Mouse (Mus musculus) retina, embryonic 14.5 days (tissue): ENCODE measurements around the gene Adrb1.
A peak's percentile ranks its signal among the peaks of the same experiment; 100 is the strongest.

Experiments used
- DNase-seq: peaks from one replicate; pipeline ENCODE4 v3.0.0-alpha.2; 2015; ENCODE audit warnings: low spot score

Adrb1 gene

DNA sequence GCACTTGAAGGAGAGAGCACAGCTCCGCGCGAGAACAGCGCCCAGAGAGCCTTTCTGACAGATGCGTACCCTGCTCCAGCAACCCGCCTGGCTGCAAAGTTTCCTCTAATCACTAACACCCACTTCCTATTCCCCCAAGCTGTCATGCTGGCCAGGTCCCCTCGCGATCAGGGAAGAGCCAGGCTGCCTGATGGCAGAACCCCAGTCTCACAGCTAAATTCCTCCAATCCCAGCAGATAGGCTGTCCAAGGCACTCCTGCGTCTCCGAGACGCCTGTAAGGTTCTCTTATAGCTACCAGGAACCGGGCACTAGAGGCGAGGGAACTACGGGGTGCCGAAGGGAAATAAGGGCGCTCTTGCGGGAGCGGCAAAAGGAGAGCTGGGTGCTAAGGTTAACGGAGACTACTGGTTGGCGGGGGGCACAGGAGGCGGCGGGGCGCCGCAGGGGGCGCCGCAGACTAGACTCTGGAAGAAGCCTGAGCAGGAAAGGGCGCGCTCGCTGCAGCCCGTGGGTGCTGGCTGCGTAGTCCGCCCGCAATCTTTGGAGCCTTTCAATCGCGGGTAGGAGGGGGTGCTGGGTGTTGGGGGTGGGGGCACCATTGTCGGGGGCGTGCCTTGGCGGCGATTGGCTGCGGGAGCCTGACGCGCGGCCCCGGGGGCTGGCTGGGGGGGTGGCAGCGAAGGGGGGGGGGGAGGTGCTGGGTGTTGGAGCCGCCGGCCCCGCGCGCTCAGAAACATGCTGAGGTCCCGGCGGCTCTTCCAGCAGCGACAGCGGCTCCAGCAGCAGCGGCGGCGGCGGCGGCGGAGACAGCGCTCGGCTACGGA is at the start of gene Adrb1:
Gene Adrb1 (plus strand): TSS at position 813 of the 825 bp plus-strand sequence.
- DNase-seq = peak; percentile 44

DNA sequence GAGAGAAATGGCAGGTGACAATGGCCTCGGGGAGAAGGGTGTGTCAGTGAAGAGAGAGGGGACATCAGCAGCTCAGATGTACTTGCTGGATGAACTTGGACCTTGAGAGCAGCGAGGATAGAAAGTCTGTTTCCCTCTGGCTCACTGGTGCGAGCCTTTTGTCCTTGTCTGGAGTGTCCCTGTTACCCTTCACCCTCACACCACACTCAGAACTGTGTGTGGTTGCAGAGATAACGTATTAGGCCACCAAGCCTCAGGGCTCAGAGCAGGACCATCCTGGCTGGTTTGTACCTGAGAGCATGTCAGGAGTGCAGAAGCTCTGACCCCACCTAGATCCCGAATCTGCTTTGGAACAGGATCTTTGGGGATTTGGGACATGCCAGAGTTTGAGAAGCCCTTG is 46.3 kb upstream of the Adrb1 start:
- no peak for DNase-seq

DNA sequence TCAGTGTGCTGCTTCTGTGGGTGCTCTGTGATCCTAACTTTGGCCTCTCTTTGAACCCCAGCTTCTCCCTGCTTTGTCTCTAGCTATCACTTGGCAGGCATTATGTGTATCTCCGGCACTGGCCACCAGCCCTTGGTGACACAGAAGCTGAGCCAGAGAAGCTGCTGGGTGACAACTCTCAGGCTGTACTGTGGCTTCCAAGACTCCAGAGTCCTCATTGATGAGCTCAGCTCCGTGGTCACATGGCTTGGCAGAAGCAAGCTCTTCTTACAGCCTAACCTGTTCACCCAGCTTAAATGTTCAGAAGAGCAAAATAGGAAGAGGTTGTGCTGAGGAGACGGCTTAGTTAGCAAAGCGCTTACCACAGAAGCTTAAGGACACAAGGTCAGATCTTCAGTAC is 45.5 kb upstream of the Adrb1 start:
- no peak for DNase-seq

DNA sequence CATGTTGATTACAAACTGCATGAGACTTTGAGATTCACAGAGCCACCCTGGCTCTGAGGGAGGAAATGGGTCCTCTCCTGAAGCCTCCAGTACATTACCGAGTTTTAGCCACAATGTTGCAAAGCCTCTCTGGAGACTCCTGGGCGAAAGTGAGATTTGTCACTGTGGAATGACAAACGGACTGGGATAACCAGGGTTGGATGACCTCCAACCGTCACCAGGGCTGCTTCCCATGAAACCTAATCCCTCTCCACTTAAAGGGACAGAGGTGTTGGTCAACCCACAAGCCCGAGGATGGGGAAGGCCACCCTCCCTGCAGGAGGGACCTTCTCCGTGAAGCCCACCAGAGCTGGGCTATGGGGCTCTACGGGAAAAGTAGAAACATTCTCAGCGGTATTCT is 44.4 kb upstream of the Adrb1 start:
- no peak for DNase-seq

DNA sequence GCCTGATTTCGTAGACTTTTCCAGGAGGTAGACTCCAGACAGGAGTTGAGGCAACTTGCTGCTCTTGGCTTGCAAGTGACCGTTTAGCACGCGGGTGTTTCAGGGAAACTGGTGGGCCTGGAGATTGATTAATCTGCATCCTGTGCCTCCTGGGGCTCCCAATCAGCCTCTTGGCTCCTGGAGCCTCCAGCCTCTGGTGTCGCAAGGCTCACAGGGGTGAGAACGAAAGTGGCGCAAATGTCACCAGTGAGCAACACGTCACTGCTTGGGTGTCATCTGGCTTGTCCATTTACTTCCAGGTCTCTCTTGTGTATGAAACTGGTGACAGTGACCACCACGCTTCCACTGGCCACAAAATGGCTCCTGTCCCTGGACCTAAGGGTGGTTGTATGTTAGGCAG is 43.5 kb upstream of the Adrb1 start:
- no peak for DNase-seq

DNA sequence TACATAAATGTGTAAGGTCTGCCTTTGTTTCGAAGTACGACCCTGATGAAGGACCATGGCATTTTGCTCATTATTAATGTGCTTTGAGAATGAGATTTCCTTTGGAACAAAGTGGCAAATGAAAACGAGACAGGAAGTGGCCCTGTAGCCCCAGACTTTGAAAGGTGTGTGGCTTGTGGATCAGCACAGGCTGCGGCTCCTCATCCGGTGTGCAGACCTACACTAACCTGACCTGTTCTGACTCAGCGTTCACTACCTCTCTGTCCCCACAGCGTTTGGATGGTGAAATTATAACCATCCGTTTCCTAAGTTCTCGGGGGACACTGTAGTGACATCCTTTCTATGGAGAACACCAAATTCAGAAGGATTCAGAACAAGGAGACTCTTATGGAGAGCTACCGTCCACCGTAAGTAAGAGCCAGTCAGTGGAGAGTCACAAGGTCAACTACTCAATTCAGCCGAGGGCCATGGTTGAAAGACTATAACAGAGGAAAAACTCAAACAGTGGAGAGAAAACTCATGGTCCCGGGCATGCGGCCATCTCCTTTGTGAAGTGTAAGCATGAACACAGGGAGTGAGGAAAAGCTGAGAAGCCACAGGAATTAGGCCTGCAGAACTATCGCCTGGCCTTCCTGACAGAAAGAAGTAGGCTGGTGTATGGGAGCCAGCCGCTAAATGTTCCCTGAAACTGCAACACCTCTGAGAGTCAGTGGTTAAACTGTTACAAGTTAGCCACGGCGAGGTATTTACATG is 42.6 kb upstream of the Adrb1 start:
- no peak for DNase-seq

DNA sequence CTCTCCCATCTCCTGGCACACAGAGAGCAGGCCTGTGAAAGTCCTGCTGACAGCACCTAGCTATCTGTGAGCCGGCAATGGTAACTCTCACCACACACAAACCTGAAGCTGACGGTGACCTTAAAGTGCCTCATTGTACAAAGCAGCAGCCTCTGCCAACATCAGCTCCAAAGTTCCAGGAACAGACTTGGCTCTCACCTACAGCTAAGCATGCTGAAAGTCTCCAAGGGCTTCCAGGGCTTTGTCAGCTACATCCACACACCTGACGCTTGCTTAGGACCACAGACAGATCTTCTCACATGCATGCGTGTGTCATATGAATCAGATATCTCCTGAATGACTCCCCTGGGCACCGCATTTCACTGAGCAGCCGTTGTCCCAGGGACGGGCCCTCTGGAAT is 42.0 kb upstream of the Adrb1 start:
- no peak for DNase-seq

DNA sequence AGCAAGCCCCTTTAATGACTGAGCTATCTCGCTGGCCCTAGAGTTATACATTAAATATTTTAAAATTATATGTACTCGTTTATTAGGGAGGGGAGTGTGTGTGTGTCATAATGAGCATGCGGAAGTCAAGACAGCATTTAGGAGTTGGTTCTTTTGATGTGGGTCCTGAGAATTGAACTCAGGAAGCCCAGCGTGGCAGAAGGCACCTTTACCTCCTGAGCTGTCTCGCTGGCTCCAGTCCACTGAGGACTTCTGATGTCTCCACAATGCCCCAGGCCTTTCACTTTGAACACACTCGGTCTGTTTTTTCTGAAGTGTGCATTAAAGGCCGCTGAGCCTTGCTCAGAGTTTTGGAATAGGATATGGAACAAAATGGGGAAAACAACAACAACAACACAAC is 39.7 kb upstream of the Adrb1 start:
- no peak for DNase-seq

DNA sequence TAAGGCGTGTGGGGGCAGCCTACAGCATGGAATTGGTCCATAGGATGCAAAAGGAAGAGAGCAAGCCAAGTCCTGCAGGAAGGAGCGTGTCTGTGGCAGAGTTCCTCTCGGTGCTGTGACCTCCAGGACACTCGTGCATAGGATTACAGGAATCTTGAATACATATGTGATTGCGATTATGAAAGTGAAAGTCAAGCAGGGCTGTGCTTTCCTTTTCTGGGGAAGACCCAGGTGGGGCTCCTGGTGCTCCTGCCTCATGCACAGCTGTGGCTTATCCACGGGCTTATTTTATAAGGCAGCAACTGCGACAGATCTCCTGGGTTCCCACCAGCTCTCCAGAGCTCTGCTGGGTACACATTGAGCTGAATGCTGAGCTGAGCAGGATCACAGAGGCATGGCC is 39.2 kb upstream of the Adrb1 start:
- no peak for DNase-seq

DNA sequence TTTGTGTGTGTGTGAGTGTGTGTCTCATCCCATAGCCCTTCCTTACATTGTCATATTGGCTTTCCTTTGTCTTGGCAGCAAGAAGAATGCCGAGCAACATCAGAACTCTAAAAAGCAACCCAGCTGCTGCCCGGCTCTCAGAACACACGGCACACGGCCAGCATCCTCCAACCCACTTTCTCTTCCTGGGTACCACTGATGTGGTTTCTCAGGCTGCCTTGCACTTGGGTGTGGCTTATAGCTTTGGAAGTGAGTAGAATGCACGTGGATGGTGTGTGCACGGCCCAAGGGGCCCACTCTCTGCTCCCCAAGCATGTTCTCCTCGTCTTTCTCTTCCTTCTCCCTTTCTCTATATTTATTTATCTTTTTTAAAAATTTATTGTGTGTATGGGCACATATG is 36.5 kb upstream of the Adrb1 start:
- DNase-seq = no peak

DNA sequence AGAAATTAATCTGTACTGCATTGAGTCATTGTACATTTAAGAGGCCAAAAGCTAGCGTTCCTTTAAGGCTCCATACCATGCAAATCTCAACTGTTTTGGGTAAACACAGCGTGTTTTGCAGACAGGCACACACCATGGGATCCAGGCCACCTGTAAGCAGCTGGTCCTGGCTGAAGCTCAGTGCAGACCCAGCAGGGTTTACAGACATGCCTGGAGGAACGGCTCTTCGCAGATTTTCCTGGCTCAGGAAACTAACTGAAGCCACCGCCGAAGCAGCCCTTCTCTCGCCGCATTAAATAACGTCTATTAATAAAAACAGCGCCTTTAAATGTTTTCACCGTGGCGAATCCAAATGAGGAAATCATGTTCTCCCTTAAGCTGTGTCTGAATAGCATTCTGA is 35.8 kb upstream of the Adrb1 start:
- no peak for DNase-seq

DNA sequence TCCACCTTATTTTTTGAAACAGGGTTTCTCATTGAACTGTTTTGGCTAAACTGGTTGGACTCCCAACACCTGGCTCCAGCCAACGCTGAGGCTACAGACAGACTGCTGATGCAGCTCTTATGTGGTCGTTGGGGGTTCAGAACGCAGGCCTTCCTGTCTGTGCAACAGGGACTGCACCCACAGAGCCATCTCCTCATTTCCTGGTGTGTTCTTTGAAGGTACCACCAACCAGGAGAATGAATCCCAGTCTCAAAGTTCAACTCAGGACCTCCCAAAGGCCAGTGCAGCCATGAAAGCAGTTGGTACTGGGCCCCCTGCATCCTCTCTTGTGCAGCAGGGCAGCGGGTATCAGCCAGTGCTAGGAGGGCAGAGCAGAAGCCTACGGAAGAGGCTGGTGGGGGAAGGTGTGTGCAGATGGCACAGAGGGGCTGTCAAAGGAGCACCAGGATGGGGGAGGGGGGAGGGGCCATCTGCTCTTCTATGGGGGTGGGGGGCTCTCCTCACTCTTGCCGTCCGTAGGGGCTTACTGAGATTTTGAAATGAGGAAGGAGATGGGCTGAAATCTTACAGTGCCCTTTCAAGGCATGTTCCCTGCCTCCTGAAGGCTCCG is 34.9 kb upstream of the Adrb1 start:
- DNase-seq = no peak

DNA sequence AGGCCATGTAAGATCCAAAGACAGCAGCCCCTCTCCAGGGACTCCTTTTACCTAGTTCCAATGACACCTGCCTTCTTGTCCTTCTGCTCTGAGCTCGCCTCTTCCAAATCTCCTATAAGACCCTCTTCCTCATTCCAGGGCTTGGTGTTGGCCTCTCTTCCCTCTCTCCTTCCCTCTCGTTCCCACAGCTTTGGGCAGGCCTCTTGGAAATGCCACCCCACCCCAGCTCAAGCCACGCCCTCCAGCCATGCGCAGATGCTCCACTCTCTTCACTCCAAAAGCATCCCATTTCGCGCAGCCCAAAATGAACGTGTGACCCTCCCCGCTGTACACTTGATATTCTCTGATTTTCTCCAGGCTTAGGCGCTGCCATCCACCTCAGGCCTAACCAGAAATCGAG is 34.3 kb upstream of the Adrb1 start:
- no peak for DNase-seq

DNA sequence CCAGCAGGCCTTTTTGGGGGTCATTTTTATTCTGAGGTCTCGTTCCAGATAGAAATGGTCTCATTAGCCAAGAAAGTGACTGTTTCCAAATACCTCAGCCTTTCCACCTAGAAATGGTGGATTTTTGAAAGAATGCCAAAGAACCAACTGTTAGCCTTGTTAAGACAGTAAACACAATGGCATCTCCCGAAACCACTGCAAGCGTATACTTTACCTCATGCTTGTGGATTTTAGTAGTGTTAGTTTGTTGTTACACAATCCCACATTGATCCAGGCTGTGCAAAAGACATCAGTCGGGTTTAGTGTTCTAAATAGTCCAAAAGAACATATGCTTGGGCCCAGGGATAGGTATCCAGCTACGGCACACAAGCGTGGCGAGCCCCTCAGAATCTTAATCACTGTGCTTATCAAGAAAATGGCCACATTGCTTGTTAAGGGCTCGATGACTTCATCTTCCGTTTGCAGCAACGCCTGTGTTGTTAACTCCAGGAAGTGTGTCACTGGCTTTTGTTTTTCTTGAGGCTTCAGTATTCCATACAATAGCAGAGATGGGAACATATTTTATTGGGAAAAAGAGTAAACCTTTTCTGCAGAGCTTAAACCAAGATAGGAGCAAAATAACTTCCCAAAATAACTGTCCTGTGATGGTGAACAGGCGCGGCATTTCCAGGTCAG is 33.2 kb upstream of the Adrb1 start:
- no peak for DNase-seq

DNA sequence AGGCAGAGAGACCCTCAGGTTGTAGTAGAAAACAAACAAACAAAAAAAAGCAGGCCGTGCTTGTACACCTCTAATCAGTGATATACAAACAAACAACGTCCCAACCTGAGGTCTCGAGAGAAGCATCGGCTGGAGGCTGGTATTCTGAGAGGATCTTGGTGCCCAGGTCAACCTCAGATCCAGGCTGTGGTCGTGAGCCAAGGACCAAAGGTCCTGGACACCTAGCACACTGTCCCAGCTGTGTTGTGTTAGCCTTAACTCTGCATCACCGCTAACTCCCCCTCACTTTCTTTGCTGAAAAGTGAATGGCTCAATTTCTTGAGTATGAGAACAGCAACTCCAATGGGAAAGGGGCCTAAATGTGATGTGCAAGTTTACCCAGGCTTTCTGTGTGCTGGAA is 32.5 kb upstream of the Adrb1 start:
- no peak for DNase-seq

DNA sequence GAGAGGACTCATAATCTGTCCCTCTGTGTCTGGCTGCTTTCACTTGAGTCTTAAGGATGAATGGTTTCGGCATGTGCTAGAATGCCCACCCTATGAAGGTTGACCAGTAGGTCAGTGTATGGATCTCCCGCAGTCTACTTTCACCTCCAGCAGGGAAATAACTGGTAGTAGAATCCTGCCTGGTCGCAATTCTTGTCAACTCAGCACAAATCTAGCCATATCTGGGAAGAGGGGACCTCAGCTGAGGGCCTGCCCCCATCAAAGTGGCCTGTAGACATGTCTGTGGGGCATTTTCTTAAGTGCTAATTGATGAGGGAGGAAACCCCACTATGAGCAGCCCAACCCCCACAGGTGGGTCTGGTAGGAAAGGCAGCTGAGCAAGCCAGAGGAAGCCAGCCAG is 30.9 kb upstream of the Adrb1 start:
- no peak for DNase-seq

DNA sequence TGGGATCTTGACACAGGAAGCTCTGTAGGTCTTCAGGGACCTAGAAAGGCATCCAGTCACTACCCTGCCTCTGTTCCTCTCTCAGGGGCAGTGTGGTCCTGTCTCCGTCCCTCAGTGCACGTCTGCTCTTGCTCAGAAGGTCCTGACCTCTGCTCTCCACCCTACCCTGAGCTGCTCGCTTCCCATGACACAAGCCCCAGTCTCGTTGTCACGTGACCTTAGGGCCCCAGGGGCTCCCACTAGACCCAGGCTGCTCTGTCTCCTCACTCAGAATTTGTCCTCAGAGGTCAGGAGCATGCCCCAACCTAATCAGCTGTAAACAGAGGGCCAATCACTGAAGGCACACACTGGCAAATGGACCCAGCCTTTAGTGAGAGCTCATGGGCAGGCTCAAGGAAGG is 29.5 kb upstream of the Adrb1 start:
- DNase-seq = peak; percentile 33

DNA sequence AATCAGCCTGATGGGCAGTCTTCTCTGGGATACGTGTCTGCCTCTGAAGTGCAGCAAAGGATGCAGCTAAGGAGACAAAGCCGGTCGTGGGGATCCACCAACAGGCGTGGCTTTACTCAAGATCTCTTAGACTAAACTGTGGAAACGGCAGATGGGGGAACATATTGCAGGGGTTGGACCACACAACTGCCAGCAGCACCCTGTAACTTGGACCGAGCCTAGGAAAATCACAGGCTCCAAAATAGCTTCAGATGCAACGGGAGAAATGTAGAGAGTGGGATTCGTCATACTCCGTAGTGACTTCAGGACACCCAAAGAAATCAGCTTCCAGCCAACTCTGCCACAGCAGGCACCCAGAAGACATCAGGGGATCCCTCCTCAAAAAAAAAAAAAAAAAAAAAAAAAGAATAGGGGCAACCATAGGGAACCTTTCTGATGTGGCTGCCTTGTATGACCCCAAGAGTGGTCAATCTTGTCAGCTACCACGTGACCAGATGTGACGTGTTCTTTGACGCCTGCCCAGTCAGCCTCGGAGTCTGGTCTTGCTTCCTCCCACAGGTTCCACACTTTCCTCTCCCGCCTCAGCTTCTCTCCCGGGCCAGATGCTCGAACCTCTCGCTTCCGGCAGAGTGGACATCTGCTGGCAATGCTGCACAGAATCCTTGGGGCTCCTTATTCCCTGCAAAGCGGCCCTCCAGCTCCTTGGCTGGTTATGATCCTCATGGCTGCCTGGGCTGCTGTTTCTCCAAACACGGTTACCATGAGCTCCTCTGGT is 24.4 kb upstream of the Adrb1 start:
- no peak for DNase-seq

DNA sequence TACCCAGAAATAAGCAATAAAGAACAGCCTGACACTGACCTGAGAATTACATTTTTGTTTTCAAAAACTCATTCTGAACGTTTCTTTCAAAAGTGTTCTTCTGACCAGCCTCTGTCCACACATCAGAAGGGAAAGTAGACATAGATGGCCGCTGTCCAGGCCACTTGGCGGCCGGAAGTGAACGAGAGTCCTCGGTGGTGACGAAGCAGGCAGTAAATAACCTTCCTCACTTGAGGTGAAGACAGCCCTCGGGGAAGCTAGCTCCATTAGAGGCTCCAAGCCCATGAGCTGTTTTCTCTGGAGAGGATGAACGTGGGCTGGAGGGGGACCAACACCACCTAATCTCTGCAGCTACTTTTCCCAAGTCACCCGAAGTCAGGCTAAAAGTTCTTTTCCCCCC is 21.2 kb upstream of the Adrb1 start:
- DNase-seq = no peak

DNA sequence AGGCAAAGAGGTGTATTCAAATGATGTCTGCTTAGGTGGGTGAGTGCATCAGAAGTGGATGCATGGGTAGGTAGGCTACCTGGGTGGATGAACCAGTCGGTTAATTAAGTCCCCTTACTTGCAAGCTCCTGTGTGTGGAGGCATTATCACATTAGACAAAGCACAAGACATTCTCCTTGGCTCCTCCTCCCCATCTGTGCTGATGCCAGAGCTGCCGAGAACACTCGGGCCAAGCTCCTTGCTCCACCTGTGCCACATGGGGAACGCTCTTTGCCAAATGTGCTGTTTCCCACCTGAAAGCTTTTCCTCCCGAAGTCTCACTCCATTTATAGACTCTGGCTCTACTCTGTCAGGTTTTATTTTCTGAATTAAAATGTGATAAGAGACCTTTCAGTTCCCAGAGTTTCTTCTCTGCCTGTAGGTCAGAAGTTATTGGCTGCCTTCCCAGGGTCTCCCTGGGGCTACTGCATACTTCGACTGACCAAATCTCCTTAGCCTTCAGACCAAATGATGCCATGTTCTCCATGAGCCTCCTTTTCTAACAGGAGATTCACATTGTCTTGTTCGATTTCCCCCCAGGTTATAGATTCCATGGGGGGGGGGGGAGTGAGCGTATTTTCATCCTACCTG is 20.5 kb upstream of the Adrb1 start:
- DNase-seq = no peak

DNA sequence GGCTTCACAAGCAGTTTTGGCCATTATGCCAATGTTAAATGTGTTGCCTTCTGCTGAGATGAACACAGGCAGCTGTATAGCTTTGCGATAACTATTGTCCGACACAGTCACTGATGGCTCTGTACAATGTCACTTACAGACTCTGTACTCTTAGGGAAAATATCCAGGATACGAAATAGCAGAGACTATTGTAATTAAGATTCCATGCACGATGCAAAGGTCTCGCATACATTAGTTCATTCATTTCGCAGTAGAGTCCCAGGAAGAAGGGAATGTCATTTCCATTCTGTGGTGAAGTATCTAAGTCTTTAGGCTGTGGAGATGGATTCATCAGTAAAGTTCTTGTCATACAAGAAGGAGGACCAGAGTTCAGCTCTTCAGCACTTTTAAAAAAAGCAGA is 20.0 kb upstream of the Adrb1 start:
- no peak for DNase-seq
